Mouse (Mus musculus) liver, adult 2 months (tissue): ENCODE data around the gene Nelfcd.

Source experiments
- CTCF ChIP-seq: fragments of 200-500 bp; IDR thresholded peaks from 2 replicates; pipeline ENCODE4 v1.5.1; 2011; ENCODE audit warnings: low read depth, low read length, control low read depth
- POLR2A ChIP-seq: fragments of 200-500 bp; IDR thresholded peaks from 2 replicates; pipeline ENCODE4 v1.6.1; 2011; ENCODE audit warnings: low read length, control low read depth; ENCODE audit not compliant: insufficient read depth; ENCODE audit errors: extremely low read depth

DNA sequence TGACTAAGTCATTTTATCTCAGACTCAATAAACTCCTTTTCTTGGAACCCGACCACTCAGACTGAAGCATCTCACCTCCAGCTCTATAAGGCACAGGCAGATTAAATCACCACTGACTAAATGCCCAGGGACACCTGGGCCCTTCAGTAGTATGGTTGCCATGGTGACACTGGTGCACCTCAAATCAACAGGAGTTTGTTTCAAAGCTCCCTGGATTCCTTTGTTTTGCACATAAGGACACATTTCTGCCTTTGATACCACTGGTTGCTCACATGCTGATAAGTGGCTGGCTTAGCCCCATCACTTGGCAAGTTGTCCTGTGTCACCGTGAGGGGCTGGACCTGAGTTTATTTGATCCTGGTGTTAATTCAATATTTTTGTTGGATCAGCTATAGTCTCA is 43.8 kb downstream of the Nelfcd start:
- TF ChIP-seq CTCF (no peak), POLR2A (no peak)
